Mouse (Mus musculus): ENCODE measurements at regions not wholly inside any gene's neighbourhood (a gene's known extent, or its start where the extent isn't known, plus 50 kb on each side); places are given as distances from the start of the nearest gene placed in this dataset.

DNA sequence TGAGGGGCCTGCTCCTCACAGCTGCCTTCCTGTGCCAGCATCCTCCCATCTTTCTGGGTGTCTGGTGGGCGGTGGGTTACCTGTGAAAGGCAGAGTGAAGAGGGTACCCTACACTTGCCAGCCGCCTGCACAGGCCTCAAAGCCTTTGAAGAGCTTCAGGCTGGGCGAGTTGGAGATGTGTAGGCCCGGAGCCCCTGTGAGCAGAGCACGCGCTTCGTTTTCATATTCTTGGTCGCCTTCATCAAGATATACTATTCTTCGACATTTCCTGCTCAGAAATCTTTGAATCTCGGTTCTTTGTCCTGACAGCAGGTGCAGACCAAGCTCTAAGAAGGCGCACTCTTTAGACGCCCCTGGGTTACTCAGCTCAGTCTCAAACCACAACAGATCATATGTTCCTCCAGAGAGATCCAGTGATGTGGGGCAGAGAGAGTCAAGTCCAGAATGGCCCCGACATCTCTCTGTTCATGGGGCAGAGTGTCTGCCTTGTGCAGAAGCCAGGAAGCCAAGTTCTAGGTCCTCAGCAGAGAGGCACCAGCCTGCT, 170.7 kb upstream of the Id2 start:
- in situ Hi-C loops (cut with MboI, MseI): no loop called here

GRCm38 (mm10) chr12:25266701-25267571, 170.0 kb upstream of the Id2 start:
- in situ Hi-C loops (cut with MboI, MseI): no loop called here

- in situ Hi-C loops (cut with MboI, MseI): no loop called here
These were observed 168.9 kb upstream of the Id2 start for GRCm38 (mm10) chr12:25265560-25266525.

DNA sequence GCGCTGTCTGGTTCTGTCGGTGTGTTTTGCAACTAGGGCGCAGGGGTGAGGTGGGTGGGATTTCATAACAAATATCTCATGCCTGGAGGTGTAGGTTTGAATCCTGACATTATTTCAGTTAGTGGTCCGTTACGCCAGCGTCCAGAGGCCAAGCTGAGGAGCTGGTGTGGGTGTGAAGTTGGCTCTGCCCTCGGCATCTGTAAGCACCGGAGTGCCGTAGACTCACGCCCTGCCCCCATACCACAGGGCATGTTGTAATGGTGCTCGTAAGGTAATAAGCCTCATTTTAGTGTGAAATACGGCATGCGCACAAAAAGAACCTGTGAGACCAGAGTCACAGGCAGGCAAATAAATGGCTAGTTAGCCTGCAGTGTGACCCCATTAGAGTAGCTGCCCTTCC, 168.1 kb upstream of the Id2 start:
- in situ Hi-C loops (cut with MboI, MseI): no loop called here

DNA sequence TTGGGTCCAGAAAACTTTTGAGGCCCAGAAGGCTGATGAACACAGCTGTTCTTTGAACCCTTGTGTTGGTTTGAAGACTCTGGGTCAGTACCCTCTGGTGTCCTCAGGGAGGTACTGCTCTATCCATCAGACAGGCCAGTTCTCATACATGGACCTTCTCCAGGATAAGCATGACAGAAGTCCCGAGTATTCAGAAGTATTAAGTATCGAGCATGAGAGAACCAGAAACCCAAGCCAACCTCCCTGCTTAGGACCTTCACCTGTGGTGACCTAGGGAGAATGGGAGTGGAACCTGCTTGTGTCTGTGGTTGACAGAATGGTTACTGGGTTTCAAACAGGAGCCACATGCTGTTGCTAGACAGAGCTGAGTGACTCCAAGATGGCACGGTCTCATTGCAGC, 167.5 kb upstream of the Id2 start:
- in situ Hi-C loops (cut with MboI, MseI): no loop called here

GRCm38 (mm10) chr12:25262461-25262860, 165.5 kb upstream of the Id2 start:
- in situ Hi-C loops (cut with MboI, MseI): no loop called here

- in situ Hi-C loops (cut with MboI, MseI): loop anchor here (10.0 kb wide), 1 partner anchor 64 kb away; no protein-coding TSS in a partner anchor
These were observed 162.2 kb upstream of the Id2 start for GRCm38 (mm10) chr12:25259123-25259522.

- in situ Hi-C loops (cut with MboI, MseI): loop anchor here (10.0 kb wide), 1 partner anchor 61 kb away; no protein-coding TSS in a partner anchor
These were observed 159.3 kb upstream of the Id2 start for GRCm38 (mm10) chr12:25256268-25256667.

GRCm38 (mm10) chr12:25254716-25255115, 157.8 kb upstream of the Id2 start:
- in situ Hi-C loops (cut with MboI, MseI): loop anchor here (10.0 kb wide), 1 partner anchor 60 kb away; no protein-coding TSS in a partner anchor

- in situ Hi-C loops (cut with MboI, MseI): loop anchor here (10.0 kb wide), 1 partner anchor 58 kb away; no protein-coding TSS in a partner anchor
These were observed 156.0 kb upstream of the Id2 start for GRCm38 (mm10) chr12:25252776-25253510.

DNA sequence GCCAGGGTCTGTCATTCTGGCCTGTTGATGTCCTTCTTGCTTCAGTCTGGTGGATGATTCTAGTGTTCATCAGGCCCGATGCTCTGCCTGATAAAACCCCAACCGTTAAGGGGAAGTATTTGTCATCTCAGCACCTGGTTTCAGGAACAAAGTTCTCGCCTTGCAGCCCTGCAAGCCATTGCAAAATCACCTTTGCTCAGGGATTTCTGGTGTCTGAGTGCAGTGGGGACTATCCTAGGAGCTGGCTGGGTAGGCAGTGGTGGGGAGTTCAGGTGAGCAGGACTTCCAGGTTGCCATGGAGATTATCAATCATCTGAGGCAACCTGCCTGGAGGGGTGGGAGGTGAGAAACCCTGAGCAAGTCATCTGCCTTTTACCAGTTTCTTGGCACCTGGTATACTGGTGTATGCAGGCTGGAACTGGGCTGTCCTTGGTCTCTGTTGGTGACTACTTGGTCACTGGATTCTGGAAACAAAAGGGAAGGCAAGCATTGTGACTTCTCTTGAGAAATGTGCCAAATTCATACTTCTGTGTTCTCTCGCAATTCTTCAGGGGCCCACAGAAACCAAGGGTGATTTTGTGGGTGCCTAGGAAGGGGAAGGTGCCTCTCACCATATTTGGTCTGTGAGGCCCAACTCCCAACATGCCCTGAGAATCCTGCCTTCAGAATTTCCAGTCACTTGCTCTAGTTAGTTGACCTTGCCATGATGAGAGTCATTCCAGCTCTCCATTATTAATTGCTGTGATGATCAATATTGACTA, 154.7 kb upstream of the Id2 start:
- in situ Hi-C loops (cut with MboI, MseI): loop anchor here (10.0 kb wide), 1 partner anchor 57 kb away; no protein-coding TSS in a partner anchor

GRCm38 (mm10) chr12:25250881-25251280, 153.9 kb upstream of the Id2 start:
- in situ Hi-C loops (cut with MboI, MseI): loop anchor here (10.0 kb wide), 1 partner anchor 56 kb away; no protein-coding TSS in a partner anchor

GRCm38 (mm10) chr12:25248681-25249366, 151.9 kb upstream of the Id2 start:
- in situ Hi-C loops (cut with MboI, MseI): loop anchor here (5.0 kb wide), 1 partner anchor 53 kb away; no protein-coding TSS in a partner anchor

- in situ Hi-C loops (cut with MboI, MseI): loop anchor here (5.0 kb wide), 1 partner anchor 56 kb away; no protein-coding TSS in a partner anchor
These were observed 149.6 kb upstream of the Id2 start for GRCm38 (mm10) chr12:25246566-25246965.

DNA sequence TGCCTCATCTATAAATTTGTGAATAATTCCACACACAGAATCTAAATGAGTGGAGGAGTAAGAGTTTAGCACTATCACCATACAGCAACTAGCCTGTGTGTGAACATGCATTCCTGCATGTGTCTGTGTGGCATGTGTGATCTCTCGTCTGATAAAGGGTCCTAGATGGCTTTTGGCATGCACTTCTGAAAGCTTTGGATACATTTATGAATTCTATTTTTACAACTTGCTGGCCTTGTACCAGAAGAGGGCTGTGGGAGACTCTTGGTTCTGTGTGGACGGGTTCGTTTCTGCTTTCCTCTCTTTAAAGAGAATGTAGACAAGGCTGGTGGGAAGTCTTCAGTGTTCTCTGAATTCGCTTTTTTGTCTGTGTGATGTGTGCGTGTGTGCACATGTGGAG, 148.7 kb upstream of the Id2 start:
- in situ Hi-C loops (cut with MboI, MseI): loop anchor here (5.0 kb wide), 1 partner anchor 57 kb away; no protein-coding TSS in a partner anchor

GRCm38 (mm10) chr12:25245251-25245650, 148.3 kb upstream of the Id2 start:
- in situ Hi-C loops (cut with MboI, MseI): loop anchor here (5.0 kb wide), 1 partner anchor 57 kb away; no protein-coding TSS in a partner anchor

- in situ Hi-C loops (cut with MboI, MseI): loop anchor here (5.0 kb wide), 1 partner anchor 58 kb away; no protein-coding TSS in a partner anchor
These were observed 147.7 kb upstream of the Id2 start for GRCm38 (mm10) chr12:25244666-25245065.

- in situ Hi-C loops (cut with MboI, MseI): no loop called here
These were observed 147.0 kb upstream of the Id2 start for GRCm38 (mm10) chr12:25243901-25244300.

DNA sequence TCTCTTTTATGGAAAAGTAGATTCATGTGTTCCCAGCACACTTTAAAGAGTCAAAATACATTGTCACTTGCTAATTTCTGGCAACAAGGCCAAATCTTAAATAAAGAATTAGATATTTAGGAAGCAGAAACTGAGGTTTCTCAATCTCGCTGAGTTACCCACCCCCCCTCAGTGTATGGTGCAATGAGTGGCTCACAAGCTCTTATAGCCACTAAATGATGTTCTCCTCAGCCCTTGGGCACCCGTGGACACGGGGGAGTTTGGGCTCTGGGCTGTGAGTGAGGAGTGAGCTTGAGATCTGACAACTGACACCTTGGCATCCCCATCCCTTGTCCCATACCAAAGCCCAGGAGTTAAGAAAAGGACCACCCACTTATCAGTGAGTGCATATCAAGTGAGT, 145.4 kb upstream of the Id2 start:
- in situ Hi-C loops (cut with MboI, MseI): no loop called here

Data from T-helper 1 cell (primary cell).